Mouse (Mus musculus): ENCODE data around the gene Shisa6. TPM values are rescaled to one million over a fixed set of nuclear protein-coding genes. Genes with fewer than 3 reads are reported as not detected.
A peak's percentile ranks its signal among the peaks of the same experiment; 100 is the strongest.

The Shisa6 gene
- 0.20 and 0.22 TPM in 2 replicates for polyA plus RNA-seq (2016; fragmentation: Nextera tagmentation; extraction: Ambion mirVana)

- Histone ChIP-seq H3K27me3 (ENCODE audit: insufficient read depth, poor library complexity, severe bottlenecking) (peaks cover 81% of the 10 kb centered on the region), H3K4me1 (peaks cover 29% of the 10 kb centered on the region), H3K36me3 (no peaks in the 10 kb centered on the region), H3K4me3 (peak within 1 kb of the TSS; percentile 77), H3K9me3 (no peaks in the 10 kb centered on the region), H3K27ac (peak within 1 kb of the TSS; percentile 70)
- no peak for DNase-seq (ENCODE audit: low spot score)
- WGBS: under 1% methylated on average over 79 of the region's 89 CpGs
These were observed at the start of gene Shisa6 for GRCm38 (mm10) chr11:66525371-66526045. TSS of gene Shisa6 (minus strand) at chr11:66525964.

- no peak overlapping the region for H3K27ac ChIP-seq
- peaks cover 5% of the 10 kb centered on the region; the same call in 1 of the 2 replicates for H3K27me3 ChIP-seq (ENCODE audit: insufficient read depth, poor library complexity, severe bottlenecking)
- WGBS: 28% methylated on average over 2 of the region's 2 CpGs
- H3K4me3 ChIP-seq: no peak overlapping the region
- no peaks in the 10 kb centered on the region for H3K4me1 ChIP-seq
- DNase-seq (ENCODE audit: low spot score): no peak
- no peaks in the 10 kb centered on the region for H3K9me3 ChIP-seq
- no peaks in the 10 kb centered on the region for H3K36me3 ChIP-seq
These were observed 48.1 kb upstream of the Shisa6 start for GRCm38 (mm10) chr11:66573888-66574287.

GRCm38 (mm10) chr11:66569045-66569444 is 43.3 kb upstream of the Shisa6 start:
- no peak overlapping the region for H3K4me3 ChIP-seq
- no peak for DNase-seq (ENCODE audit: low spot score)

GRCm38 (mm10) chr11:66568386-66568791 is 42.6 kb upstream of the Shisa6 start:
- Histone ChIP-seq H3K4me3 (no peak overlapping the region), H3K27ac (no peak overlapping the region), H3K36me3 (no peaks in the 10 kb centered on the region), H3K27me3 (ENCODE audit: insufficient read depth, poor library complexity, severe bottlenecking) (peaks cover 32% of the 10 kb centered on the region), H3K9me3 (no peaks in the 10 kb centered on the region), H3K4me1 (peaks cover 10% of the 10 kb centered on the region; the same call in 1 of the 2 replicates)
- DNase-seq (ENCODE audit: low spot score): no peak
- WGBS: 14% methylated on average over 4 of the region's 4 CpGs

More at GRCm38 (mm10) chr11:66569045-66569444, 43.3 kb upstream of the Shisa6 start:
- H3K36me3 ChIP-seq: no peaks in the 10 kb centered on the region
- peaks cover 10% of the 10 kb centered on the region; the same call in 1 of the 2 replicates for H3K4me1 ChIP-seq
- no peaks in the 10 kb centered on the region for H3K9me3 ChIP-seq
- WGBS: 71% methylated on average over 4 of the region's 4 CpGs
- no peak overlapping the region for H3K27ac ChIP-seq
- peaks cover 32% of the 10 kb centered on the region for H3K27me3 ChIP-seq (ENCODE audit: insufficient read depth, poor library complexity, severe bottlenecking)

GRCm38 (mm10) chr11:66567382-66567781 is 41.6 kb upstream of the Shisa6 start:
- DNase-seq (ENCODE audit: low spot score): no peak
- H3K4me3 ChIP-seq: peak overlapping the region; percentile 40
- WGBS: 2% methylated on average over 10 of the region's 10 CpGs
- peaks cover 10% of the 10 kb centered on the region; the same call in 1 of the 2 replicates for H3K4me1 ChIP-seq
- peaks cover 32% of the 10 kb centered on the region for H3K27me3 ChIP-seq (ENCODE audit: insufficient read depth, poor library complexity, severe bottlenecking)
- no peaks in the 10 kb centered on the region for H3K36me3 ChIP-seq
- H3K27ac ChIP-seq: no peak overlapping the region
- no peaks in the 10 kb centered on the region for H3K9me3 ChIP-seq

GRCm38 (mm10) chr11:66562274-66562673 is 36.5 kb upstream of the Shisa6 start:
- DNase-seq (ENCODE audit: low spot score): no peak
- Histone ChIP-seq H3K4me3 (no peak overlapping the region), H3K36me3 (no peaks in the 10 kb centered on the region), H3K27me3 (ENCODE audit: insufficient read depth, poor library complexity, severe bottlenecking) (peaks cover 10% of the 10 kb centered on the region; the same call in 1 of the 2 replicates), H3K4me1 (peaks cover 4% of the 10 kb centered on the region; the same call in 1 of the 2 replicates), H3K27ac (no peak overlapping the region), H3K9me3 (no peaks in the 10 kb centered on the region)
- 76% methylated on average over 7 of the region's 7 CpGs for WGBS

- no peak for DNase-seq (ENCODE audit: low spot score)
- Histone ChIP-seq H3K4me1 (peaks cover 10% of the 10 kb centered on the region; the same call in 1 of the 2 replicates), H3K27ac (no peak overlapping the region), H3K27me3 (ENCODE audit: insufficient read depth, poor library complexity, severe bottlenecking) (no peaks in the 10 kb centered on the region), H3K4me3 (no peak overlapping the region), H3K9me3 (no peaks in the 10 kb centered on the region), H3K36me3 (no peaks in the 10 kb centered on the region)
- WGBS: 74% methylated on average over 1 of the region's 1 CpGs
These were observed 12.1 kb upstream of the Shisa6 start for GRCm38 (mm10) chr11:66537820-66538219.

- no peak overlapping the region for H3K27ac ChIP-seq
- no peak overlapping the region for H3K4me3 ChIP-seq
- H3K27me3 ChIP-seq (ENCODE audit: insufficient read depth, poor library complexity, severe bottlenecking): peaks cover 7% of the 10 kb centered on the region; the same call in 1 of the 2 replicates
- no peak for DNase-seq (ENCODE audit: low spot score)
- H3K9me3 ChIP-seq: no peaks in the 10 kb centered on the region
- 80% methylated on average over 9 of the region's 9 CpGs for WGBS
- H3K36me3 ChIP-seq: no peaks in the 10 kb centered on the region
- no peaks in the 10 kb centered on the region for H3K4me1 ChIP-seq
These were observed 10.1 kb upstream of the Shisa6 start for GRCm38 (mm10) chr11:66535866-66536265.

- Histone ChIP-seq H3K27ac (no peak overlapping the region), H3K4me3 (no peak overlapping the region), H3K4me1 (no peaks in the 10 kb centered on the region), H3K27me3 (ENCODE audit: insufficient read depth, poor library complexity, severe bottlenecking) (peaks cover 8% of the 10 kb centered on the region; the same call in 1 of the 2 replicates), H3K36me3 (no peaks in the 10 kb centered on the region), H3K9me3 (no peaks in the 10 kb centered on the region)
- WGBS: 88% methylated on average over 4 of the region's 4 CpGs
- no peak for DNase-seq (ENCODE audit: low spot score)
These were observed 9.4 kb upstream of the Shisa6 start for GRCm38 (mm10) chr11:66535156-66535555.

GRCm38 (mm10) chr11:66534291-66534690 is 8.5 kb upstream of the Shisa6 start:
- no peak overlapping the region for H3K4me3 ChIP-seq
- no peaks in the 10 kb centered on the region for H3K36me3 ChIP-seq
- H3K9me3 ChIP-seq: no peaks in the 10 kb centered on the region
- H3K27ac ChIP-seq: no peak overlapping the region
- peaks cover 15% of the 10 kb centered on the region; the same call in 1 of the 2 replicates for H3K27me3 ChIP-seq (ENCODE audit: insufficient read depth, poor library complexity, severe bottlenecking)
- 88% methylated on average over 4 of the region's 4 CpGs for WGBS
- no peak for DNase-seq (ENCODE audit: low spot score)
- H3K4me1 ChIP-seq: no peaks in the 10 kb centered on the region

- peaks cover 74% of the 10 kb centered on the region for H3K27me3 ChIP-seq (ENCODE audit: insufficient read depth, poor library complexity, severe bottlenecking)
- H3K4me1 ChIP-seq: peaks cover 24% of the 10 kb centered on the region
- H3K27ac ChIP-seq: no peak overlapping the region
- DNase-seq (ENCODE audit: low spot score): peak; percentile 20
- H3K36me3 ChIP-seq: no peaks in the 10 kb centered on the region
- no peaks in the 10 kb centered on the region for H3K9me3 ChIP-seq
- H3K4me3 ChIP-seq: no peak overlapping the region; the same call in 1 of the 2 replicates
These were observed 2.4 kb upstream of the Shisa6 start for GRCm38 (mm10) chr11:66528146-66528545.

- peak overlapping the region; percentile 29 for H3K4me3 ChIP-seq
- peaks cover 29% of the 10 kb centered on the region for H3K4me1 ChIP-seq
- H3K9me3 ChIP-seq: no peaks in the 10 kb centered on the region
- WGBS: under 1% methylated on average over 5 of the region's 5 CpGs
- peaks cover 82% of the 10 kb centered on the region for H3K27me3 ChIP-seq (ENCODE audit: insufficient read depth, poor library complexity, severe bottlenecking)
- peak; percentile 76 for DNase-seq (ENCODE audit: low spot score)
- H3K27ac ChIP-seq: no peak overlapping the region
- H3K36me3 ChIP-seq: no peaks in the 10 kb centered on the region
These were observed 1.6 kb upstream of the Shisa6 start for GRCm38 (mm10) chr11:66527343-66527742.

GRCm38 (mm10) chr11:66526981-66527320 is 1.2 kb upstream of the Shisa6 start:
- Histone ChIP-seq H3K4me3 (peak overlapping the region; percentile 77), H3K9me3 (no peaks in the 10 kb centered on the region), H3K27me3 (ENCODE audit: insufficient read depth, poor library complexity, severe bottlenecking) (peaks cover 85% of the 10 kb centered on the region), H3K27ac (no peak overlapping the region), H3K4me1 (peaks cover 29% of the 10 kb centered on the region), H3K36me3 (no peaks in the 10 kb centered on the region)
- 4% methylated on average over 5 of the region's 5 CpGs for WGBS
- no peak for DNase-seq (ENCODE audit: low spot score)
